Mouse (Mus musculus) layer of hippocampus, adult 11-12 months (tissue): Measurements from ENCODE around the gene Mrps36.
"Not testable (repeated sequence)": the region's sequence is repeated elsewhere in the genome, so short reads cannot be mapped to it uniquely, and the experiment has no call there.

Experiments used
- DNase-seq: peaks from one replicate; pipeline ENCODE4 v3.0.0; 2022; ENCODE audit warnings: low spot score

Gene Mrps36

GRCm38 (mm10) chr13:100744036-100744744, at the start of gene Mrps36:
Mrps36 (minus strand) TSS chr13:100744659.
- peak; percentile 94 for DNase-seq

DNA sequence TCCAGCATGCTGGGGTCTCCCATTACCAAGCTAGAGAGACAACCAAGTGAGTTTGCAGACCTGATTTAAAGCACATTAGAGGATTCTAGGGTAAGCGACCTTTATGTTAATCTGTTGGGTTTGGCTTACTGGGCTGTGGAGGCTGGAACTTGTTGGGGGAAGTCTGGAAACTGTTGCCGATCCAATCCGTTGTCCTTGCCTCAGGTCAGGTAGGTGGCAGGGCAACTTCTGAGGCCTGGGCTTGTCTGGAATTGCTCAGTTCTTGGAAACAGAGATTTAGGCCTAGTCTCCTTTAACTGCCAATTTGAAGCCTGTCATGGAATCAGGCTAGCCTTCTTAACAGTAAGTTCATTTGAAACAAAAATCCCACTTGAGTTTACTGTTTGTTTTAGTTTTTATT, 44.6 kb upstream of the Mrps36 start:
- no peak for DNase-seq

DNA sequence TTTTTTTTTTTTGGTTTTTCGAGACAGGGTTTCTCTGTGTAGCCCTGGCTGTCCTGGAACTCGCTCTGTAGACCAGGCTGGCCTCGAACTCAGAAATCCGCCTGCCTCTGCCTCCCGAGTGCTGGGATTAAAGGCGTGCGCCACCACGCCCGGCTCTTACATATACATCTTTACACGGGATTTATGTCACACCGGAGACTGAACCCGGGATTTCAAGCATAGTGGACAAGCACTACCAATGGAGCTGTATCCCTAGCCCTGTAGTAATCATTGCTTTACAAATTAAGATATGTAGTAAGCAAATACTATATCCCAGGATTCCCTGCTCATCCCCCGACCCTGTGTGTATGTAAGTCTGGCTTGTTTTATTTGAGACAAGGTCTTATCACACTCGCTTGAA, 43.6 kb upstream of the Mrps36 start:
- DNase-seq, result not testable (repeated sequence)

- no peak for DNase-seq
Measured at GRCm38 (mm10) chr13:100787316-100788010, 43.0 kb upstream of the Mrps36 start.

DNA sequence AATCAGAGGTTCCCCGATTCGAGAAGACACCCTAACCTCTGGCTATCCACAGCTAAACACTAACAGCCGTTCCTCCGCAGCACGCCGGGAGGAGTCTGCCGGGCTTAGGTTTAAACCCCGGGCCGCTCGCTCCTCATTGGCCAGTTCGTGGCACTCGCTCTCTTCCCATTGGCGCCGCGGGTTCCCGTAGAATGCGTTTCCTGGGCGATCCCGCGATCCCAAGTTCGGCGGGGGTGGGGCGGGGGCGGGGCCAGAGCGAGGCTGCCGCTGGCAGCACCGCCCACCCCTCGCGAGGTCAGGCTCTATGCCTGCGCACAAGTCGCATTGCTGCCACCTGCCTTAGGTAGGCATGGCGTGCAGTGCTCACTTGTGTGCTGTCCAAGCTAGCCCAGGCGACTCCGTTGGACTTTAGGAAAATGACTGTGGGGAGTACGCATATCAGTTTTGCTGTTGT, 42.0 kb upstream of the Mrps36 start, which contains the start of gene Ccnb1:
Gene Ccnb1 (minus strand): TSS at position 157 of the 454 bp plus-strand sequence.
- peak; percentile 87 for DNase-seq

DNA sequence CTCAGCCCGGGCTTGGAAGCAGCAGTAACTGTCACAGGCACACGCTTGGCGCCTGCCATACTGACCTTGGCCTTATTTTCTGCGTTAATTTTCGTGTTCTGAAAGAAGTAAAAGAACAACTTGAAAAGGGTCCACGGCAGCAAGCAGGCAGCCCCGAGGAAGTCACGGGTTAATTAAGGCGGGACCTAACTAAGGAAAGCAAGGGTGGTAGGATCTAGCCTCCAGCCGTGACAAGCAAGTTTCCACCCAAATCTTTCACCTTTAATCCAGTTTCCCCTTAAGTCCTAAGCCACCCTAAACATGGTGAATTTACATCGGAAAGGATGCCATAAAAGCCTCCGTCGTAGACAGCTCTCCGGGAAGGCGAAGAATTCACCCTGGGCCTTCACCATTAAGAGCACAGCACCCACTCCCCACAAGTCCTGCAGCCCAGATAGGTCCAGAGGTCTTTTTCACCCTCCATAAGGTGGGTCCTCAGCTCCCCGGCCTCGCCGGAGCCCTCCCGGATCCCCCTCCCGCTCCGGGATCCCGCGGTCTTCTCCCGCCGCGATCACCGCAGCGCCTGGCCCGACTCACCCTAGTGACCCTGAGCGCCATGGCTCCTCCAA, 41.5 kb upstream of the Mrps36 start:
- DNase-seq, result no peak

GRCm38 (mm10) chr13:100777491-100777890, 33.0 kb upstream of the Mrps36 start:
- no peak for DNase-seq

DNA sequence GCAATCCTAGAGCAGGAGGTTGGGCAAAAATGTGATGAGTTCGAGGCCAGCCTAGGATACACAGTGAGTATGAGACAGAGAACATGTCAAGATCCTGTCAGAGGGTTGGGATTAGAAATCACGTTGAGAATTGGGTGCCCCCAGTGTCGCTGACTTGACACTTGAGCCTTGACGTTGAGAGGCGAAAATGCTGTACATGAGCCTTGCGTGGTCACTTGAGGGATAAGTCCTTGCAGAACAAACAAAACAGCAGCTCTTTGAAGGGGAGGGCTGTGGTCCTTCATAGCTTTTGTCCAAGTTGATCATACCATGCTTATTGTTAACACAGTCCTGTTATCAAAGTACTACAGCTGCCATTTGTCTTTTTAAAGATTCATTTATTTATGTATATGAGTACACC, 32.3 kb upstream of the Mrps36 start:
- no peak for DNase-seq

DNA sequence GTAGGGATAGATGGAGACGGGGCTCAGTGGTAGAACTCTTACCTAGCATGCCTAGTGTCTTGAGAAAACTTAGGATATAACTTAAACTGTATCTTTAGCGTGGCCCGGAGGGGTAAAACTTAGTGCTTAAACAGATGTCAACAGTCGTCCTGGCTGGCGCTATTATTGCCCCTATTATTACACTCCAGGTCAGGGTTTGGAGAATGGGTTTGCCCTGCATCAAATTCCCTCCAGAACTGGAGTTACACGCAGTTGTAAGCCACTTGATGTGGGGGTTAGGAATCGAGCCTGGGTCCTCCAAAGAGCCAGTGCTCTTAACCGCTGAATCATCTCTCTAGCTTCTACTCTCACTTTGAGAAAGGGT, 31.6 kb upstream of the Mrps36 start:
- DNase-seq, result no peak

DNA sequence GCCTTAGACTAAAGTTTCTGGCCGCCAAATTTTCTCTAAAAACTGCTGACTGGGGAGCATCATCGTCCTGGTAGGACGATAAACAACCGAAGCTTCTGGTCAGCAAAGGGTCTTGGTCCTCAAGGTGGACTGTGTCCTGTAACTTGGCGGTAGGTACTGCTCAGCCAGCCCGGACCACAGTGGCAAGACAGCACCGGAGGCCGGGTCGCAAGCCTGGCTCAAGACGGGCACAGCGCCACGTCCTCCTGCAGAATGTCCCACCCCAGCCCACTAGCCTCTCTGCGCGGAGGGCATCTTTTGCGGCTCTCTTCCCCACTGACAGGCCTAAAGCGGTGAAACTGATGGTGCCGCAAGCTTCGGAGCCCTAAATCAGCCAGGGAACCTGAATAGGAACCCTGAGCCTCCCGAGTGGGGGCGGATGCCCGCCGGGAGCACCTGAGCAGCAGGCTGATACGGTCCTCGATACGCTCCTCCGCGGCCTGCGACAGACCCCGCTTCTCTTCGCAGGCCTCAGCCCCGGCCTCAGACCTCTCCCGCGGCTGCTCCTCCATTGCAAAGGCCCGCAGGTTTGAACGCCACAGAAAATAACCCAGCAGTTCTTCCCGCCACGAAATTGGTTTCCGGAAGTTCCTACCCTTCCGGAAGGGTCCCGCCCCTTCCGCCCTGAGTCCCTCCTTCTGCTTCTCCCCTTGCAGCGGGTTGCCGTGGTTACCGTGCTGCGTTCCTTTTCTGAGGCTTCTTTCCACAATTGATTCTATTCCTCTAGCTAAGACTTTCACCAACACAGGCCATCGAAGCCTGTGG, 31.0 kb upstream of the Mrps36 start, which contains the start of gene Cenph:
Gene Cenph (minus strand): TSS at position 648 of the 804 bp plus-strand sequence.
- peak; percentile 83 for DNase-seq

DNA sequence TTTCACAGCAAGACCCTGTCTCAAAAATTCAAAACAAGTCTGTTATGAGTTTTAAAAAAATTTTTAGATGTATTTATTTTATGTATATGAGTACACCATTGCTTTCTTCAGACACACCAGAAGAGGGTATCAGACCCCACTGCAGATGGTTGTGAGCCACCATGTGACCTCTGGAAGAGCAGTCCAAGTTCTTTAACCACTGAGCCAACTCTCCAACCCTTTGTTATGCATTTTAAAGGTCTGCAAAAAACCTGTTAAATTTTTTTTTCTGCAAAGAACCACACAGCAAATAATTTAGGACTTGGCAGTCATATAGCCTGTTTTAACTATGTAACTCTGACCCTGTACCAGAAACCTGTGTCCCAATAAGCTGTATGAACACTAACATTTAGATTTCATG, 30.2 kb upstream of the Mrps36 start:
- no peak for DNase-seq

GRCm38 (mm10) chr13:100755329-100755728, 10.9 kb upstream of the Mrps36 start:
- DNase-seq, result no peak

DNA sequence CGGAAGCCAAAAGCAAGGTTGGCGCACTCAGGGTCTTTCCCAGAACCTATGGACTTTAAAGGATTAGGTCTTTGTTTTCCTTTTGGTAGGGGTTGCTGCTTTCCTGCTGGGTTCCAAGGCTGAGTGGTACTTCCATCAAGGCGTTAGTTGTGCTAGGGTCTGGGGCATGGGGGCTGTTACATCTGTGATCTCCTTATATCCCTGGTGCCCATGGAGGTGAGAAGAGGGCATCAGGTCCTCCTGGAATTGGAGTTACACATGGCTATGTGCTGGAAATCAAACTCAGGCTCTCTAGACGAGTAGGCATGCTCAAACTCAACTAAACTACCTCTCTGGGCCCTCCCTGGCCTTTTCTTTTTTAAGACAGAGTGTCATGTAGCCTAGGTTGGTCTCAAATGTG, 9.7 kb upstream of the Mrps36 start:
- no peak for DNase-seq

DNA sequence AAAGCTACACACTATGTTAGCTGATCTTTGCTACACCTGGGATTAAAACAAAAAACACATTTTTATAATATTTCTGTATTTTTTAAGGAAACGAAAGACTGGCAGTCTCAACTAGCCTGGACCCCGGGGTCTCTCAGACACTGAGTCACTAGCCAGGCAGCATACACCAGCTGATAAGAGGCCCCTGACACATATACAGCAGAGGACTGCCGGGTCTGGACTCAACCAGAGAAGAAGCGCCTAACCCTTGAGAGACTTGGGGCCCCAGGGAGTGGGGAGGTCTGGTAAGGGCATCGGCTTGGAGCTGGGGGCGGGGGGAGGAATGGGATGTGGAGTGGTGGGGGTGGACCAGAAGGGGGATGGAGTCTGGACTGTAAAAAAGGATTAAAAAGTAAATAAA, 8.6 kb upstream of the Mrps36 start:
- no peak for DNase-seq

GRCm38 (mm10) chr13:100752529-100752928, 8.1 kb upstream of the Mrps36 start:
- DNase-seq, result no peak

- DNase-seq, result no peak
Measured at GRCm38 (mm10) chr13:100751402-100751801, 6.9 kb upstream of the Mrps36 start.

- DNase-seq, result no peak
Measured at GRCm38 (mm10) chr13:100750799-100751198, 6.3 kb upstream of the Mrps36 start.

DNA sequence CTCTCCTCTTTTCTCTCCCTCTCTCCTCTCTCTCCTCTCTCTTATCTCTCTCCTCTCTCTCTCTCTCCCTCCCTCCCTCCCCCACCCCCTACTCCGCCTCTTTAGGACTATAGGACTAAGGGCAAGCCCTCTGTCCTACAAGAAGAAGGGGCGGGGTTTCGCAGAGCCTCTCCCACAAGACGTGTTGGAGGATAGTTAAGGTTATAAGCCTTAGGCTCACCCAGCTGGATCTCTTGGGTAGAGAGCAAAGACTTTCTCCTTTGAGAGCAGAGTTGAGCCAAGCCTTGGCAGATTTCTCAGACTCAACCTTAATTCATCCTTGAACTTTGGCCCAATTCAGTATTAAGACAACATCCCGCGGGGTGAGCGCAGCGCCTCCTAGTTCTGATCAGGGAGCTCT, 4.2 kb upstream of the Mrps36 start:
- DNase-seq, result no peak

- peak; percentile 61 for DNase-seq
Measured at GRCm38 (mm10) chr13:100746090-100746489, 1.6 kb upstream of the Mrps36 start.

GRCm38 (mm10) chr13:100743346-100744035, 968 bp downstream of the Mrps36 start:
- DNase-seq, result no peak

DNA sequence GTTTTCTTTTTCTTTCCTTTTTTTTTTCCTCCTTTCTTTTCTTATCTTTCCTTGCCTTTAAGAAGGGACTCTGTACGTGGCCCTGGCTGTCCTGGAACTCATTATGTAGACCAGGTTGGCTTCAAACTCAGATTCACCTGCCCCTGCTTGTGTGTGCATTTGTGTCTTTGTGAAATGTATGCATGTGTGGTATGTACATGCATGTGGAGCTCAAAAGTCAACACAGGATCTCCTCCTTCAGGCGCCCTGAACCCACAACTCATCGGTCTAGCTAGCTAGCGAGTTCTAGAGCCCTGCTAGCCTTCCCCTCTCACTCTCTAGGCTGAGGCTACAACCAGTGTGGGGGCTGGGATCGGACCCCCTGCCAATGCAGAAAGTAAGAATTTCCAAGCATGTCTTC, 1.6 kb downstream of the Mrps36 start:
- DNase-seq, result no peak

DNA sequence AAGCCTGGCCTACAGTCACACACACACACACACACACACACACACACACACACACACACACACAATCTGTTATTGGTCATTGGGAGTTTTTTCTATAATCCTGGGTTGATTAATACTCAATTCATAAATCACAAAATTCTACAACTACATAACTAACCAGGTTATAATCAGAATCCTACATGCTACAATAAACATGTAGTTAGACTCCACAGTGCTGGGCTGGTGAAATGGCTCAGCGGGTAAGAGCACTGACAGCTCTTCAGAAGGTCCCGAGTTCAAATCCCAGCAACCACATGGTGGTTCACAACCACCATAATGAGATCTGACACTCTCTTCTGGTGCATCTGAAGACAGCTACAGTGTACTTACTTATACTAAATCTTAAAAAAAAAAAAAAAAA, 11.7 kb downstream of the Mrps36 start:
- DNase-seq, result no peak
